Mouse (Mus musculus): ENCODE data around the gene Pafah1b1. TPM values are rescaled to one million over a fixed set of nuclear protein-coding genes. Genes with fewer than 3 reads are reported as not detected.

Pafah1b1 gene
- total RNA-seq, 2 experiments from 2014 or later = 108 to 109 TPM

GRCm38 (mm10) chr11:74666776-74667581, 57.5 kb downstream of the Pafah1b1 start:
- intact Hi-C loops (cut with DNase I) = no loop called here
- no peak for DNase-seq

GRCm38 (mm10) chr11:74666284-74666652, 58.2 kb downstream of the Pafah1b1 start:
- intact Hi-C loops (cut with DNase I) = no loop called here
- DNase-seq = no peak

- intact Hi-C loops (cut with DNase I) = no loop called here
- peak in 1 of 2 experiments; percentile 8 for DNase-seq
These were observed 58.7 kb downstream of the Pafah1b1 start for GRCm38 (mm10) chr11:74665631-74666283.

DNA sequence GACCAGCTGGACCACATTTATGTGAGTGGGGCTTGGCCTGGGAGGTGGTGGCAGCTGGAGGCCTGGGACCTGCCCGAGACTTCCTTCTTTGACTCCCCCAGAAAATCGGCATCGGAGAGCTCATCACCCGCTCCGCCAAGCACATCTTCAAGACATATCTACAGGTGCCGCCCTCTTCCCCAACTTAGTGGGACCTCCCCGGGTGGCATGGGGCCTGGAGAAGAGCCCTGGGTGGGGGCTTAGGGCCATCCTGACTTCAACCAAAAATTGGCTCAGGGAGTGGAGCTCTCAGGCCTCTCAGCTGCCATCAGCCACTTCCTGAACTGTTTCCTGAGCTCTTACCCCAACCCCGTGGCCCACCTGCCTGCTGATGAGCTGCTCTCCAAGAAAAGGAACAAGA, 59.6 kb downstream of the Pafah1b1 start:
- DNase-seq = peak in 1 of 2 experiments; percentile 12
- intact Hi-C loops (cut with DNase I) = no loop called here

GRCm38 (mm10) chr11:74664279-74664678, 60.2 kb downstream of the Pafah1b1 start:
- intact Hi-C loops (cut with DNase I) = no loop called here

DNA sequence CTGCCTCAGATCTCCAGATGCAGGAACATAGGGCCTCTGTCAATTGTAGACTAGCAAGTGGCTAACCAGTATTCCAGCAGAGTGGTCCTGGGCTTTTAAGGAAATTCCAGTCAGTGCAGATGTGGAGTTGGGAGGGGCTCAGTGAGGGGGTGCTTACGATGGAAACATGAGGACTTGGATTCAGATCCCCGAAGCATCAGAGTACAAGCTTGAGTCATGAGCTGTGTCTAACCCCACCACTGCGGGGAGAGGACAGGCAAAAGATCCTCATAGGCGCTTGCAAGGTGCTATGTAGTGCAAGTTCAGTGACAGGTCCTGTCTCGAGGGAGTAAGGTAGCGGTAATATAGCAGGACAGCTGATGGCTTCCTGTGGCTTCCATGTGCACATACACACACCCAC, 62.2 kb downstream of the Pafah1b1 start:
- intact Hi-C loops (cut with DNase I) = no loop called here

More at GRCm38 (mm10) chr11:74664279-74664678, 60.2 kb downstream of the Pafah1b1 start:
- DNase-seq = peak in 1 of 2 experiments; percentile 7

DNA sequence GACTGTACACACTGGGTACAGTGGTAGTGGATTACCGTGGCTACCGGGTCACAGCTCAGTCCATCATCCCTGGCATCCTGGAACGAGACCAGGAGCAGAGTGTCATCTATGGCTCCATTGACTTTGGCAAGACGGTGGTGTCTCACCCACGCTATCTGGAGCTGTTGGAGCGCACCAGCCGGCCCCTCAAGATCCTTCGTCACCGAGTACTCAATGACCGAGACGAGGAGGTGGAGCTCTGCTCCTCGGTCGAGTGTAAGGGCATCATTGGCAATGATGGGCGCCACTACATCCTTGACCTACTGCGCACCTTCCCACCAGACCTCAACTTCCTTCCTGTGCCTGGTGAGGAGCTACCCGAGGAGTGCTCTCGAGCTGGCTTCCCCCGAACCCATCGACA, 62.8 kb downstream of the Pafah1b1 start:
- intact Hi-C loops (cut with DNase I) = no loop called here
- peak in 1 of 2 experiments; percentile 7 for DNase-seq

More for the DNA sequence above, 62.2 kb downstream of the Pafah1b1 start:
- no peak for DNase-seq

- peak in 1 of 2 experiments; percentile 11 for DNase-seq
- intact Hi-C loops (cut with DNase I) = no loop called here
These were observed 64.1 kb downstream of the Pafah1b1 start for GRCm38 (mm10) chr11:74660336-74660735.

DNA sequence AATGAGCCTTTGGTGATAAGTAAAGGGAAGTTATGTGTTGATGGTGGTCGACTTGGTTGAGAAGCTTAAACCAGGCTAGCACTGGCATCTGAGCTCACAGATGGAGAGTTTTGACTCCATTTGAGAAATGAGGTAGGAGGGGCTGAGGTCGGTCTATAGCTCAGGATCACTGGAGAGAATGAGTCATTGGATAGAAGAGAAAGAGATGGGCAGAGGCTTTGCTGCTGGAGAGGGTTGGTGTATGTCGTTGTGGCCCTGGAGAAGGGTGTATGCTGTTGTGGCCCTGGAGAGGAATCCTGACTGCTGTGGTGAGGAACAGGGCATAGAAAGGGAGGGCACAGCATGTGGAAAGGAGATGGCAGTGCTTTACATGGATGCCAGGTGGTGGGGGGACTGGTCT, 68.5 kb downstream of the Pafah1b1 start:
- no peak for DNase-seq
- intact Hi-C loops (cut with DNase I) = no loop called here

DNA sequence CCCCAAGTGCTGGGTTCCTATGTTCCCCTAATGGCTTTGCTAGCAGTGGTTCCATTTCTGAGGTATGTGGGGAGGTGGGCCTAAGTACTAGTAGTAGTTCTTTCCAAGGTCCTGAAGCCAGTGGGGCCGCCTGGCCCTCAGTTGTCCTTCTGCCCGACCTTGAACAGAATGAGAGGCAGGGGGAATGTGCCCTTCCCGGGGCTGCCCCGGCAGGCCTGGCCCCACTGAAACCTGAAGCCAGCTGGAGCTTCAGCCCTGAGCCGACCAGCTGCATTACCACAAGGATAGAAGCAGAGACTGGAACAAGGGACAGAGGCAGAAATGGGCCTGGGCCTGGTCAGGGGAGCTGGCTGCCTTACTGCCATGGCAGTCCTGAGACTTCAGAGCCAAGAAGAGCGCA, 71.1 kb downstream of the Pafah1b1 start:
- peak in 1 of 2 experiments; percentile 26 for DNase-seq
- intact Hi-C loops (cut with DNase I) = loop anchor here (5.0 kb wide), 1 partner anchor 69 kb away; the partner anchor contains the start of gene Pafah1b1

GRCm38 (mm10) chr11:74652791-74653191, 71.7 kb downstream of the Pafah1b1 start:
- intact Hi-C loops (cut with DNase I) = loop anchor here (5.0 kb wide), 1 partner anchor 70 kb away; the partner anchor contains the start of gene Pafah1b1
- peak in 1 of 2 experiments; percentile 20 for DNase-seq

- DNase-seq = no peak
- intact Hi-C loops (cut with DNase I) = loop anchor here (5.0 kb wide), 1 partner anchor 72 kb away; the partner anchor contains the start of gene Pafah1b1
These were observed 73.8 kb downstream of the Pafah1b1 start for GRCm38 (mm10) chr11:74650576-74651100.

DNA sequence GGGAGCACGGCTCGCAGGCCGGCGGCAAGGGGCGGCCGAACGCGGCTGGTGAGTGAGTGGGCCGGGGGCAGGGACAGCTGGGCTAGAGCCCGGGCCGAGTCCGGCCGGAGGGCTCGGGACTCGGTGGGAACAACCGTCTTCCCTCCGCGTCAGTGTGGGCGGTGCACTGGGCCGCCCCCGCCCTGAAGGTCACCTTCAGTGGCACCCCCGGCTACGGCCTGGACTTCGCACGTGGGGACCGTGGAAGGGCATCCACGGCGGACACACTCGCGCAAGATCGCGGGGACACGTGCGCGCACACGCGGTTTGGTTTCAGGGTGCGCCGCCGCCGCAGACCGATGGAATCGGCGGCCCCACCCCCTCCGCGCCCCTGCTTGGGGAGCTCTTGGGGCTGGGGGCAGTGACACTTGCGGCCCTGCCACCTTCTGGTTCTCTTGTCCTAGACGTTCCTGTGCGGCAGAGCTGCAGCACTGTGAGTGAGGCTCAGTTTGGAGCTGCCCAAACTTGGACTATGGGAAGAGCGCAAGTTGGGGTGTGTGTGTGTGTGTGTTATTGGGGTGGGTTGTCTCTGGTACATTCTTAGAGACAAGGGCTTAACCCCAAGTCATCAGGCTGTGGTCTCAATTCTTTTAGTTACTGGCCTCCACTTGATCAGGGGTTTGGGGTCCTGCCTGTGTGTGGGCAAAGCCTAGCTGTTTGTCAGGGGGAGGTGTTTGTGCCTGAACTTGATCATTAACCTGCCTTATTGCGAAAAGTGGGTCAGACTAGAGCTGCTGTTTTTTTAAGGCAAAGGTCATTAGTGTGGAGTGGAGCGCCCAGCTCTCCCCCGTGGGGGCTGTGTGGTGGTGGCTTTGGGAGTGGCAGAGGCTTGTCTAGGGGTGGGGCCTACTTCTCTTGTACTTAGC, 74.6 kb downstream of the Pafah1b1 start:
- peak in 1 of 2 experiments; percentile 16 for DNase-seq
- intact Hi-C loops (cut with DNase I) = loop anchor here (5.0 kb wide), 2 partner anchors 72 to 182 kb away; partner anchors contain the start of genes Mnt and Pafah1b1

- DNase-seq = peak; percentile 97 to 98
- intact Hi-C loops (cut with DNase I) = loop anchor here (5.0 kb wide), 1 partner anchor 183 kb away; the partner anchor contains the start of gene Mnt
These were observed 75.3 kb downstream of the Pafah1b1 start, which contains the start of gene Cluh for GRCm38 (mm10) chr11:74649095-74649646. Gene Cluh, plus strand, starts transcription at chr11:74649495.

DNA sequence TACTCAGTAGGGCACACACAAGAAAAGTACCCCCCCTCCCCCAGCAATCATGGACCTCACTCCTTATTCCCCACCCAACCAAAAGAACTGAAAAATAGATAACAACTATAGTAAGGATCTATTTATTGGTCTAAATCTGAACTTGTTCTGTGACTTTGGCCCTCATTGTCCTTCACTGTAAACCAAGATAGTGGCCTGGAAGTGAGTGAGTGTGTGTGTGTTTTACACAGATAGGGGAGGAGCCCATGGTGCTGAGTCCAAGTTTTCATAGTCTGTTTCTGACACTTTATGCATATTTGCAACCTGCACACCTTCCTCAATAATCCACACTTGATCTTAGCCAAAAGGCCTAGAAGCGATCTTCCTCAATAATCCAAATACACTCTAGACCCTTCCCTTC, 75.8 kb downstream of the Pafah1b1 start:
- DNase-seq = no peak
- intact Hi-C loops (cut with DNase I) = loop anchor here (5.0 kb wide), 1 partner anchor 184 kb away; the partner anchor contains the start of gene Mnt

DNA sequence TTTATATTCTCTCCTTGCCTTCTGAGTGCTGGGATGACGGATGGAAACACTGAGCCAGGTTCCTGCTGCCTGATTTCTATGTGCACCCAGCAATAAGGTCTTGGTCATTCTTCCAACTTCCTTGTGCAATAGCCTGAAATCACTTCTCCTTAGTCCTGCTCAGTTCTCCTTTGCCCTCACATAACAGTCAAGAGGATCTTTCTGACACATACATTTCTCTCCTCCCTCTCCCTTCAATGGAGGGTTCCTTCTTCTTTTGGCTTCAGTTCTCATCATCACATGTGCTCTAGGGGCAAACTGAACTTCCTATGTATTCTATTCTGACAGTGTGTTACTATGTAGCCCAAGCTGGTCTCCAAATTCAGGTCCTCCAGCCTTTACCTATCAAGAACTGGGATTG, 76.5 kb downstream of the Pafah1b1 start:
- intact Hi-C loops (cut with DNase I) = loop anchor here (5.0 kb wide), 1 partner anchor 184 kb away; the partner anchor contains the start of gene Mnt

DNA sequence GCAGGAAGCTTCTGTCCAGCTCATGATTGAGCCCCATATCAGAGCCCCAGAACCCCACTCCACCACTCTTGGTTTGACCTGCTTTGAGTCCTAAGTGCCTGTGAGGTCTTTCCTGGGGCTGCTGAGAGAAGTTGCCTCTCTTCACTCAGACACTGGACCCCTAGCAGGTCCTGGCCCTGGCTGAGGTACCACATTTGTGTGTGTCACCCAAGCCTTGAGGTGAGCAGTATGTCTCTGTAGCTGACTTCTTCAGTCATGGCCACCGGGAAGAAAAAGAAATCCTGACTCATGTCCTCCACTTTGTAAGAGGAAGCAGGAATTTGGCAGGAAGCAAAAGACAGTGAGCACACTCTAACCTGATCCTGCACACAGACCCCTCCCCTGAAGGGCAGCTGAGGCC, 84.8 kb downstream of the Pafah1b1 start:
- intact Hi-C loops (cut with DNase I) = loop anchor here (5.0 to 10.0 kb wide), 3 partner anchors 128 to 213 kb away; no protein-coding TSS in a partner anchor
- no peak for DNase-seq

More for the DNA sequence above, 76.5 kb downstream of the Pafah1b1 start:
- no peak for DNase-seq

DNA sequence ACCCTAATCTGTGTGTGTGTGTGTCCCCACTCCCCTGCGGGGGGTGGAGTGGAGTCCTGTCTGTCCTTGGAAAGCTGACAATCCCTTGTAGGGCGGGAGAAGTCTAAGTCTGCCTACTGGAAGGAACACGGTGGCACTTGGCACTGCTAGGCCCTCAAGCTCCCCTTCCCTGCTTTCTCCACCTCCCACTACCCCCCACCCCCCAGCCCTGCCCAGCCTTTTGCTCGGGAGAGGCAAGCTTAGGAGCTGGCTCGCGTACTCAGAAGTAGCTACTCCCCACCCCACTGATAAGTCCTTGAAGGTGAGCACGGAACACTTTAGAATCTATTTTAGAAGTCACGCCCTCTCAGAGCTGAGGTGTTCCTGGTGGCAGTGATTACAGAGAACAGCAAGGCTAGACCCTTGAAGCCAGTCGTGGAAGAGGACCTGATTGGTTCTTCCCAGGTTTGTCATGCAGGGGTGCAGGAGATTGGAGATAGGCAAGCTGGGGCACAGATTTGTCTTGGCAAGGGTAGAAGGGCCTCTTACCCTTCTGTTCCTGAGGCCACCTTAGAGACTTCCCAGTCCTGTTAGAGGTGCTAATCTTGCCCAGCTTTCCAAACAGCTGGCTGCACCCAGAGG, 85.6 kb downstream of the Pafah1b1 start:
- intact Hi-C loops (cut with DNase I) = loop anchor here (5.0 to 10.0 kb wide), 3 partner anchors 128 to 213 kb away; no protein-coding TSS in a partner anchor
- DNase-seq = no peak

Measured in gastrocnemius, postnatal 36 days (tissue).